Mouse (Mus musculus) erythroblast, embryonic 14.5 days (primary cell): ENCODE data around the gene Adora3.

ENCODE experiments used
- GATA1 ChIP-seq: IDR thresholded peaks from 2 replicates; pipeline ENCODE4 v1.6.1; 2012; ENCODE audit warnings: low read length, inconsistent platforms, mixed read lengths
- TAL1 ChIP-seq: IDR thresholded peaks from 3 replicates; pipeline ENCODE4 v1.6.1; 2012; ENCODE audit warnings: low read length, inconsistent platforms, mixed read lengths

GRCm38 (mm10) chr3:105912097-105912880, 41.6 kb downstream of the Adora3 start:
- TF ChIP-seq GATA1: no peak
- no peak for TF ChIP-seq TAL1
